Mouse (Mus musculus): ENCODE data around the gene Slc30a5. TPM values are rescaled to one million over a fixed set of nuclear protein-coding genes. Genes with fewer than 3 reads are reported as not detected.

Slc30a5 gene
- polyA plus RNA-seq, 1 experiment = 0.15 TPM

DNA sequence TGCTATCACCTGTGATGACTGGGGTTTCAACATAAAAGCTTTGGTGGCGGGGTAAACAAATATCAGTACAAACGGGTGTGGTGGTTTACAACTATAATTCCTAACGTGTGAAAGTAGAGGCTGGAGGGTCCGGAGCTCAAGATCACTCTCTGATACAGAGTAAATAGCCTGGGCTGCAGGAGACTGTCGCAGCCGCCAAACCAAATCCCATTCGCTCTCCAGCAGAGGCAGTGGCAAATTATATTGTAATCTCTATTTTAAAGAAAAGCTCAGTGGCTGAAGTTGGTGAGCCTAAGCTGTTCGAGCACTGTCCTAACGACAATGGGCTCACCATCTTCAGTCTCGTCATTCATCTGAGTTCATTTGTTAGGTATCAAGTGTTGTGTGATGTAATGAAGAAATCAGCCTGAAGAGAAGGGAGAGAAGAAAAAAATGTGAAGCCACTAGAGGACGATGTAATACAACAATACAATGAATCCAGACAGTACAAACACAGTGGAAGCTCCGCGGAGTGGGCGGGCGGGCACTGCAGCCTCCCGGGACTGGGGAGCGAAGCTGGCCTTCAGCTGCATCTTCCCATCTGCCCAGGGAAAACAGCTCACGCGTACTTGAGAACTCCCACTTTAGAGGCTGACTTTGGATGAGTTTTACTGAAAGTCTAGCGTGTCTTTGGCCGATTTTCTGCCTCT, 13.8 kb upstream of the Slc30a5 start:
- Histone ChIP-seq H3K9me3 (ENCODE audit: control insufficient read depth, low read length) (peaks cover 3% of the 10 kb centered on the region; the same call in 1 of the 2 replicates), H3K4me3 (replicated peaks) (no peak overlapping the region), H3K36me3 (ENCODE audit: control insufficient read depth) (no peaks in the 10 kb centered on the region), H3K4me1 (ENCODE audit: control insufficient read depth) (peaks cover 8% of the 10 kb centered on the region), H3K27me3 (ENCODE audit: control insufficient read depth) (no peaks in the 10 kb centered on the region)
- TF ChIP-seq TAL1 (IDR thresholded peaks at IDR 0.05; ENCODE audit: low read length) = no peak
- no peak for TF ChIP-seq GATA1 (IDR thresholded peaks at IDR 0.05; ENCODE audit: low read length)

DNA sequence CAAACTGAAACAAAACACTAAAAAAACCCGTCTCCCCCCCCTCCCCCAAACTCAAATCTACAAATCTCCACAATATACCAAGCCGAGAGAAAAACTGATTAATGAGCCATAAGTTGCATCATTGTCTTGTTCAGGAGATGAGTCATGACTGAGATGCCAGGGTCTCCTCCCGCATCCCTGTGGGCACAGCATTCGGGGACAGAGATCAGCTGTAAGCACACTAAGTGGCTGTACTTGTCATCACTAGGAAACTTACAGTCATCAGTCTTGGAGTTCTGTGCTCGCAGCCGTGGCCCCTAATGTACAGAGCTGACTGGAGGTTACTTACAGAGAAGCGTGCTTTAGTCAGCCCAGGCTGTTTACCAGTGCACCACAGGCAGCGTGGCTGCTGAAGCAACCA, 13.0 kb upstream of the Slc30a5 start:
- TF ChIP-seq TAL1 (IDR thresholded peaks at IDR 0.05; ENCODE audit: low read length) = no peak
- no peak for TF ChIP-seq GATA1 (IDR thresholded peaks at IDR 0.05; ENCODE audit: low read length)
- Histone ChIP-seq H3K4me1 (ENCODE audit: control insufficient read depth) (peaks cover 8% of the 10 kb centered on the region), H3K27me3 (ENCODE audit: control insufficient read depth) (no peaks in the 10 kb centered on the region), H3K9me3 (ENCODE audit: control insufficient read depth, low read length) (peaks cover 3% of the 10 kb centered on the region; the same call in 1 of the 2 replicates), H3K4me3 (replicated peaks) (no peak overlapping the region), H3K36me3 (ENCODE audit: control insufficient read depth) (no peaks in the 10 kb centered on the region)

- H3K9me3 ChIP-seq (ENCODE audit: control insufficient read depth, low read length) = no peaks in the 10 kb centered on the region
- no peak overlapping the region for H3K4me3 ChIP-seq (replicated peaks)
- TF ChIP-seq TAL1 (IDR thresholded peaks at IDR 0.05; ENCODE audit: low read length) = no peak
- no peak for TF ChIP-seq GATA1 (IDR thresholded peaks at IDR 0.05; ENCODE audit: low read length)
- peaks cover 8% of the 10 kb centered on the region for H3K4me1 ChIP-seq (ENCODE audit: control insufficient read depth)
- no peaks in the 10 kb centered on the region; the same call in 1 of the 2 replicates for H3K27me3 ChIP-seq (ENCODE audit: control insufficient read depth)
- no peaks in the 10 kb centered on the region for H3K36me3 ChIP-seq (ENCODE audit: control insufficient read depth)
Measured at GRCm38 (mm10) chr13:100843944-100844343, 10.7 kb upstream of the Slc30a5 start.

- Histone ChIP-seq H3K9me3 (ENCODE audit: control insufficient read depth, low read length) (no peaks in the 10 kb centered on the region), H3K36me3 (ENCODE audit: control insufficient read depth) (no peaks in the 10 kb centered on the region), H3K4me3 (replicated peaks) (peak overlapping the region; percentile 12)
Measured at GRCm38 (mm10) chr13:100843016-100843725, 9.9 kb upstream of the Slc30a5 start.

GRCm38 (mm10) chr13:100841741-100842140, 8.5 kb upstream of the Slc30a5 start:
- no peak overlapping the region for H3K4me3 ChIP-seq (replicated peaks)
- no peak for TF ChIP-seq TAL1 (IDR thresholded peaks at IDR 0.05; ENCODE audit: low read length)
- TF ChIP-seq GATA1 (IDR thresholded peaks at IDR 0.05; ENCODE audit: low read length) = no peak
- peaks cover 8% of the 10 kb centered on the region for H3K4me1 ChIP-seq (ENCODE audit: control insufficient read depth)
- no peaks in the 10 kb centered on the region for H3K9me3 ChIP-seq (ENCODE audit: control insufficient read depth, low read length)
- no peaks in the 10 kb centered on the region for H3K36me3 ChIP-seq (ENCODE audit: control insufficient read depth)
- H3K27me3 ChIP-seq (ENCODE audit: control insufficient read depth) = no peaks in the 10 kb centered on the region; the same call in 1 of the 2 replicates

More at GRCm38 (mm10) chr13:100843016-100843725, 9.9 kb upstream of the Slc30a5 start:
- Histone ChIP-seq H3K27me3 (ENCODE audit: control insufficient read depth) (no peaks in the 10 kb centered on the region; the same call in 1 of the 2 replicates), H3K4me1 (ENCODE audit: control insufficient read depth) (peaks cover 8% of the 10 kb centered on the region)
- no peak for TF ChIP-seq TAL1 (IDR thresholded peaks at IDR 0.05; ENCODE audit: low read length)
- no peak for TF ChIP-seq GATA1 (IDR thresholded peaks at IDR 0.05; ENCODE audit: low read length)

GRCm38 (mm10) chr13:100834777-100835176, 1.6 kb upstream of the Slc30a5 start:
- no peak overlapping the region for H3K4me3 ChIP-seq (replicated peaks)
- TF ChIP-seq TAL1 (IDR thresholded peaks at IDR 0.05; ENCODE audit: low read length) (no peak), GATA1 (IDR thresholded peaks at IDR 0.05; ENCODE audit: low read length) (no peak)
- peaks cover 7% of the 10 kb centered on the region for H3K36me3 ChIP-seq (ENCODE audit: control insufficient read depth)
- H3K9me3 ChIP-seq (ENCODE audit: control insufficient read depth, low read length) = no peaks in the 10 kb centered on the region
- H3K4me1 ChIP-seq (ENCODE audit: control insufficient read depth) = peaks cover 24% of the 10 kb centered on the region
- peaks cover 2% of the 10 kb centered on the region; the same call in 1 of the 2 replicates for H3K27me3 ChIP-seq (ENCODE audit: control insufficient read depth)

DNA sequence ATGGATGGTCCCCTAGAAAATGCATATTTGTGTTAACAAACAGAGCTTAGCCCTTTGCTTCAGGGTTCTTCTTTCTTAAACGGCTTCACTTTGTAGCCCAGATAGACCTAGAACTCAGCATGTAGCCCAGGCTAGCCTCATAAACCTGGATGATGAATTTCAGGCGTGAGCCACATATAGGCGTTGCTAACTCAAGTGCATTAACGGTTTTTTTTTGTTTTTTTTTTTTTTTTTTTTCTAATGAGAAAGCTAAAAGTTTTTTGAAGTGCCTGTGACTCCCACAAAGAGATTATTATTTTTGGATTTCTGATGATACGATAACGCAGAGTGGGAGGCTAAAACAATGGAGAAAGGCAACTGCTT, 394 bp upstream of the Slc30a5 start:
- peak overlapping the region; percentile 97 for H3K4me3 ChIP-seq (replicated peaks)
- no peak for TF ChIP-seq GATA1 (IDR thresholded peaks at IDR 0.05; ENCODE audit: low read length)
- peaks cover 2% of the 10 kb centered on the region; the same call in 1 of the 2 replicates for H3K27me3 ChIP-seq (ENCODE audit: control insufficient read depth)
- H3K4me1 ChIP-seq (ENCODE audit: control insufficient read depth) = peaks cover 29% of the 10 kb centered on the region
- peaks cover 12% of the 10 kb centered on the region for H3K36me3 ChIP-seq (ENCODE audit: control insufficient read depth)
- no peaks in the 10 kb centered on the region for H3K9me3 ChIP-seq (ENCODE audit: control insufficient read depth, low read length)

GRCm38 (mm10) chr13:100832188-100832587, 1.0 kb downstream of the Slc30a5 start:
- H3K4me3 ChIP-seq (replicated peaks) = peak overlapping the region; percentile 97

GRCm38 (mm10) chr13:100831123-100831522, 2.1 kb downstream of the Slc30a5 start:
- TF ChIP-seq GATA1 (IDR thresholded peaks at IDR 0.05; ENCODE audit: low read length) = no peak
- TF ChIP-seq TAL1 (IDR thresholded peaks at IDR 0.05; ENCODE audit: low read length) = no peak
- H3K27me3 ChIP-seq (ENCODE audit: control insufficient read depth) = no peaks in the 10 kb centered on the region
- no peaks in the 10 kb centered on the region for H3K9me3 ChIP-seq (ENCODE audit: control insufficient read depth, low read length)
- H3K4me3 ChIP-seq (replicated peaks) = peak overlapping the region; percentile 97
- peaks cover 34% of the 10 kb centered on the region for H3K36me3 ChIP-seq (ENCODE audit: control insufficient read depth)
- H3K4me1 ChIP-seq (ENCODE audit: control insufficient read depth) = peaks cover 29% of the 10 kb centered on the region

More at GRCm38 (mm10) chr13:100832188-100832587, 1.0 kb downstream of the Slc30a5 start:
- peaks cover 29% of the 10 kb centered on the region for H3K4me1 ChIP-seq (ENCODE audit: control insufficient read depth)
- peaks cover 2% of the 10 kb centered on the region; the same call in 1 of the 2 replicates for H3K27me3 ChIP-seq (ENCODE audit: control insufficient read depth)
- TF ChIP-seq GATA1 (IDR thresholded peaks at IDR 0.05; ENCODE audit: low read length) (no peak), TAL1 (IDR thresholded peaks at IDR 0.05; ENCODE audit: low read length) (no peak)
- H3K36me3 ChIP-seq (ENCODE audit: control insufficient read depth) = peaks cover 25% of the 10 kb centered on the region
- H3K9me3 ChIP-seq (ENCODE audit: control insufficient read depth, low read length) = no peaks in the 10 kb centered on the region

All from erythroblast, embryonic 14.5 days (primary cell).